Mouse (Mus musculus) heart, embryonic 16.5 days (tissue): Measurements from ENCODE around the gene Gm20503. TPM values are rescaled to one million over a fixed set of nuclear protein-coding genes. Genes with fewer than 3 reads are reported as not detected.

Experiments
- ATAC-seq: fragments of 200-750 bp; cut with Nextera tagmentation; replicated peaks from 2 replicates; pipeline ENCODE4 v1.8.0; 2017; ENCODE audit warnings: moderate number of reproducible peaks; ENCODE audit not compliant: insufficient read depth, low FRiP score; ENCODE audit errors: extremely low read depth
- H3K27ac ChIP-seq: fragments of 300-500 bp; sonication (generic); 2 replicates; pipeline ENCODE4 v1.5.1; 2014; ENCODE audit warnings: mild to moderate bottlenecking, low read length, control low read depth, moderate library complexity
- H3K27me3 ChIP-seq: fragments of 300-500 bp; sonication (generic); 2 replicates; pipeline ENCODE4 v1.6.1; 2014; ENCODE audit warnings: low read length, mixed read lengths; ENCODE audit not compliant: control insufficient read depth, insufficient read depth
- H3K36me3 ChIP-seq: fragments of 300-500 bp; sonication (generic); 2 replicates; pipeline ENCODE4 v1.6.1; 2014; ENCODE audit not compliant: control insufficient read depth, insufficient read depth
- H3K4me1 ChIP-seq: fragments of 300-500 bp; sonication (generic); 2 replicates; pipeline ENCODE4 v1.6.1; 2014; ENCODE audit warnings: low read length, mixed read lengths; ENCODE audit not compliant: control insufficient read depth, insufficient read depth
- H3K4me2 ChIP-seq: fragments of 300-500 bp; sonication (generic); 2 replicates; pipeline ENCODE4 v1.6.1; 2014; ENCODE audit warnings: low read depth, mild to moderate bottlenecking, control low read depth, low read length
- H3K4me3 ChIP-seq: fragments of 300-500 bp; sonication (generic); 2 replicates; pipeline ENCODE4 v1.5.1; 2014; ENCODE audit warnings: mild to moderate bottlenecking, control low read depth, low read length
- H3K9ac ChIP-seq: fragments of 300-500 bp; sonication (generic); 2 replicates; pipeline ENCODE4 v1.6.1; 2014; ENCODE audit warnings: low read length, control low read depth
- H3K9me3 ChIP-seq: fragments of 300-500 bp; sonication (generic); replicated peaks from 2 replicates; pipeline ENCODE4 v1.6.1; 2016; ENCODE audit warnings: low read length; ENCODE audit not compliant: control insufficient read depth
- WGBS: fragments of 180-500 bp; shearing (Covaris S2); extraction: QIAGEN DNeasy Blood & Tissue Kit; methylation state at CpG from one replicate; pipeline ENCODE4 v1.1.7; 2014; 5-methylcytosine and 5-hydroxymethylcytosine counted together
- polyA plus RNA-seq: library from polyadenylated mRNA; unstranded; fragments of >200 nt; fragmentation: Nextera tagmentation; extraction: Ambion mirVana; gene quantifications from 2 replicates; pipeline ENCODE4 v1.2.1, GENCODE M21; 2015

The Gm20503 gene
- polyA plus RNA-seq, 1 experiment from 2014 or later: 12.4 TPM

GRCm38 (mm10) chr4:59043891-59044290 lies 40.9 kb downstream of the Gm20503 start:
- ATAC-seq: no peak
- Histone ChIP-seq H3K9ac (no peak overlapping the region), H3K4me2 (no peak overlapping the region), H3K4me3 (no peak overlapping the region), H3K27me3 (no peaks in the 10 kb centered on the region), H3K9me3 (no peaks in the 10 kb centered on the region), H3K36me3 (no peaks in the 10 kb centered on the region), H3K4me1 (no peaks in the 10 kb centered on the region), H3K27ac (no peak overlapping the region)
- 75% methylated on average over 6 of the region's 6 CpGs for WGBS

GRCm38 (mm10) chr4:59047222-59047621 lies 44.2 kb downstream of the Gm20503 start:
- no peak for ATAC-seq
- H3K4me1 ChIP-seq: no peaks in the 10 kb centered on the region
- H3K36me3 ChIP-seq: no peaks in the 10 kb centered on the region
- no peak overlapping the region for H3K9ac ChIP-seq
- WGBS: 47% methylated on average over 3 of the region's 3 CpGs
- no peaks in the 10 kb centered on the region for H3K27me3 ChIP-seq
- H3K4me3 ChIP-seq: no peak overlapping the region
- H3K4me2 ChIP-seq: no peak overlapping the region
- H3K9me3 ChIP-seq: no peaks in the 10 kb centered on the region; the same call in 1 of the 2 replicates
- H3K27ac ChIP-seq: no peak overlapping the region

GRCm38 (mm10) chr4:59051081-59051480 lies 48.1 kb downstream of the Gm20503 start:
- 84% methylated on average over 1 of the region's 1 CpGs for WGBS
- H3K4me1 ChIP-seq: 0 out of 2 replicates have a peak, but pooled peaks cover 2% of the 10 kb centered on the region
- no peaks in the 10 kb centered on the region for H3K27me3 ChIP-seq
- ATAC-seq: no peak
- no peaks in the 10 kb centered on the region; the same call in 1 of the 2 replicates for H3K9me3 ChIP-seq
- no peak overlapping the region for H3K4me3 ChIP-seq
- no peak overlapping the region for H3K27ac ChIP-seq
- H3K36me3 ChIP-seq: no peaks in the 10 kb centered on the region
- H3K9ac ChIP-seq: no peak overlapping the region
- no peak overlapping the region for H3K4me2 ChIP-seq

- no peaks in the 10 kb centered on the region for H3K27me3 ChIP-seq
- no peak overlapping the region for H3K9ac ChIP-seq
- no peaks in the 10 kb centered on the region for H3K36me3 ChIP-seq
- WGBS: 80% methylated on average over 3 of the region's 3 CpGs
- no peak for ATAC-seq
- no peak overlapping the region for H3K4me2 ChIP-seq
- H3K27ac ChIP-seq: no peak overlapping the region
- H3K4me3 ChIP-seq: no peak overlapping the region
- no peaks in the 10 kb centered on the region for H3K9me3 ChIP-seq
- H3K4me1 ChIP-seq: 0 out of 2 replicates have a peak, but pooled peaks cover 2% of the 10 kb centered on the region
Measured at GRCm38 (mm10) chr4:59057929-59058328, 54.9 kb downstream of the Gm20503 start.

- H3K27ac ChIP-seq: no peak overlapping the region
- no peaks in the 10 kb centered on the region for H3K27me3 ChIP-seq
- H3K4me2 ChIP-seq: no peak overlapping the region
- no peaks in the 10 kb centered on the region for H3K4me1 ChIP-seq
- no peak overlapping the region for H3K9ac ChIP-seq
- no peaks in the 10 kb centered on the region for H3K9me3 ChIP-seq
- WGBS: 77% methylated on average over 12 of the region's 12 CpGs
- ATAC-seq: no peak
- H3K36me3 ChIP-seq: no peaks in the 10 kb centered on the region
- H3K4me3 ChIP-seq: no peak overlapping the region
Measured at GRCm38 (mm10) chr4:59062526-59062925, 59.5 kb downstream of the Gm20503 start.

GRCm38 (mm10) chr4:59069276-59069675 lies 66.3 kb downstream of the Gm20503 start:
- ATAC-seq: no peak
- 44% methylated on average over 3 of the region's 3 CpGs for WGBS
- H3K36me3 ChIP-seq: no peaks in the 10 kb centered on the region
- H3K9ac ChIP-seq: no peak overlapping the region
- no peak overlapping the region for H3K27ac ChIP-seq
- no peak overlapping the region for H3K4me3 ChIP-seq
- H3K4me2 ChIP-seq: no peak overlapping the region
- no peaks in the 10 kb centered on the region for H3K4me1 ChIP-seq
- H3K9me3 ChIP-seq: no peaks in the 10 kb centered on the region
- H3K27me3 ChIP-seq: no peaks in the 10 kb centered on the region

GRCm38 (mm10) chr4:59083430-59083829 lies 80.4 kb downstream of the Gm20503 start:
- Histone ChIP-seq H3K36me3 (no peaks in the 10 kb centered on the region), H3K4me3 (no peak overlapping the region), H3K27ac (no peak overlapping the region), H3K4me2 (no peak overlapping the region), H3K9ac (no peak overlapping the region), H3K27me3 (0 out of 2 replicates have a peak, but pooled peaks cover 2% of the 10 kb centered on the region), H3K4me1 (no peaks in the 10 kb centered on the region), H3K9me3 (no peaks in the 10 kb centered on the region)
- ATAC-seq: no peak
- 76% methylated on average over 2 of the region's 2 CpGs for WGBS

- Histone ChIP-seq H3K9ac (no peak overlapping the region), H3K9me3 (no peaks in the 10 kb centered on the region), H3K4me2 (no peak overlapping the region), H3K36me3 (no peaks in the 10 kb centered on the region), H3K4me3 (no peak overlapping the region), H3K27ac (no peak overlapping the region), H3K27me3 (no peaks in the 10 kb centered on the region), H3K4me1 (no peaks in the 10 kb centered on the region)
- 11% methylated on average over 1 of the region's 1 CpGs for WGBS
- ATAC-seq: no peak
Measured at GRCm38 (mm10) chr4:59089391-59089790, 86.4 kb downstream of the Gm20503 start.
